Comparison of ENCODE assay signal across 27 mouse cellular contexts in the genomic region with DNA sequence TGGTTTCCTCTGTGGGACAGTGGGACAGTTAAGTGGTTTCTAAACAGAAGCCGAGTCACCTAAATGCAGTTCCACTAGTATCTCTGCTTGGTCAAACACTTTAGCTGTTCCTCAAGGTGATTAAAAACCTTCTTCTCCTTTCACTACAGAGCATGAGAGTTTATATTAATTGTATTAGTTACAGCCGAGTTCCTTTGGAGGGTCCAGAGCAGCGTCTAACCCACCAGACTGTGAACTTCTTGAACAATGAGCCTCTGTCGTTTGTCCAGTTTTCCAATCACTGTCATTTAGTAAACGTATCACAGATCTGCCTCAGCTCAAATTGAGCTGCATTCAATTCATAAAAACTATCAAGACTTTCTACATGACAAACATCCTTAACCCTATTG.
"Had no signal": no experiment of that assay in that cellular context is flagged by ENCODE, and none has a peak within 500 bp of the region (broad histone marks: within the 10 kb centered on the region; RNA-seq: fewer than 3 reads in every experiment).

No protein-coding gene starts in this region.

- H3K9ac ChIP-seq: heart, embryonic 12.5 days; hindbrain, embryonic 12.5 days; hindbrain, embryonic 14.5 days; intestine, embryonic 15.5 days; limb, embryonic 12.5 days; liver, embryonic 13.5 days had no signal

- H3K9me3 ChIP-seq: heart, embryonic 10.5 days; heart, embryonic 12.5 days; hindbrain, embryonic 10.5 days; hindbrain, embryonic 12.5 days; intestine, embryonic 15.5 days; limb, embryonic 10.5 days; limb, embryonic 12.5 days; liver, embryonic 13.5 days had no signal

- H3K4me1 ChIP-seq: heart, embryonic 10.5 days; heart, embryonic 12.5 days; hindbrain, embryonic 10.5 days; intestine, embryonic 15.5 days; limb, embryonic 10.5 days; liver, embryonic 13.5 days had no signal

- ATAC-seq: hindbrain, embryonic 16.5 days; inflammation-experienced regulatory T-cells, adult 6 months; intestine, embryonic 15.5 days; intestine, postnatal 0 days had no signal

- H3K4me2 ChIP-seq: heart, embryonic 12.5 days; hindbrain, embryonic 12.5 days; hindbrain, embryonic 14.5 days; intestine, embryonic 15.5 days; limb, embryonic 12.5 days; liver, embryonic 11.5 days; liver, embryonic 13.5 days had no signal

- DNase-seq: gastrocnemius, adult 2 months; gastrocnemius, postnatal 10 days; gastrocnemius, postnatal 25 days; heart, adult 18-20 months; heart, postnatal 10 days; heart, postnatal 4 days; kidney, adult 18-20 months; kidney, adult 8-10 months; kidney, postnatal 10 days; kidney, postnatal 25 days; kidney, postnatal 4 days; liver; liver, embryonic 13.5 days had no signal

- H3K27ac ChIP-seq: gastrocnemius, adult 2 months; heart, embryonic 10.5 days; hindbrain, embryonic 10.5 days; hindbrain, embryonic 12.5 days; hindbrain, embryonic 14.5 days; intestine, embryonic 15.5 days; layer of hippocampus, adult 2 months; left cerebral cortex, adult 2 months; limb, embryonic 10.5 days; limb, embryonic 12.5 days; liver, embryonic 13.5 days had no signal

- H3K4me3 ChIP-seq: gastrocnemius, adult 2 months; heart, embryonic 10.5 days; heart, embryonic 12.5 days; hindbrain, embryonic 10.5 days; hindbrain, embryonic 12.5 days; intestine, embryonic 15.5 days; layer of hippocampus, adult 2 months; left cerebral cortex, adult 2 months; limb, embryonic 10.5 days; limb, embryonic 12.5 days; liver, embryonic 13.5 days had no signal

- H3K36me3 ChIP-seq: heart, embryonic 10.5 days; heart, embryonic 12.5 days; hindbrain, embryonic 10.5 days; hindbrain, embryonic 12.5 days; intestine, embryonic 15.5 days; limb, embryonic 10.5 days; limb, embryonic 12.5 days; liver, embryonic 13.5 days had no signal

- H3K27me3 ChIP-seq: heart, embryonic 12.5 days; hindbrain, embryonic 12.5 days; intestine, embryonic 15.5 days; limb, embryonic 12.5 days; liver, embryonic 13.5 days had no signal
